Mouse (Mus musculus): ENCODE data around the gene Mrps27.
"Not testable (repeated sequence)": the region's sequence is repeated elsewhere in the genome, so short reads cannot be mapped to it uniquely, and the experiment has no call there.

Mrps27 gene

GRCm38 (mm10) chr13:99344599-99345575, at the start of gene Mrps27, which contains the start of gene Ptcd2:
Gene Mrps27 (plus strand): TSS chr13:99344786.
Gene Ptcd2 (minus strand): TSS chr13:99344705.
- DNase-seq (ENCODE audit: low spot score): peak; percentile 94

GRCm38 (mm10) chr13:99299921-99300320, 44.7 kb upstream of the Mrps27 start:
- no peak for DNase-seq (ENCODE audit: low spot score)

DNA sequence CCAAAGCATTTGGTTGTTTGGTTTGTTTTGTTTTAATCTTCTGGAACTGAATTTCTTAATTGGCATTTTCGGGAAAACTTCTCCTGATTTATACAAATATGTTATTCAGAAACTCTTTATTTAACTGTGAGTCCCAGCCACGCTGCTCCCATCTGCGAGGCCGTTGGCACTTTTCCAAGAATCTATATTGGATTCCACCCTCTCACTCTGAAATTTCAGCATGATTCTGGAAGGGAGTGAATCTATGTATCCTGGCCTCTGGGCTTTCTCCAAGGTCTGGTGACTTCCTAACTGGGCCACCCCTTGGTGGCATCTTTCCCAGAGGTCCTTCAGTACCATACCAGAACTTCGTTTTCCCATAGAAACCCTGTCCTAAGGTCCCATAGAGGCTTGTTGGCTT, 40.7 kb upstream of the Mrps27 start:
- no peak for DNase-seq (ENCODE audit: low spot score)

DNA sequence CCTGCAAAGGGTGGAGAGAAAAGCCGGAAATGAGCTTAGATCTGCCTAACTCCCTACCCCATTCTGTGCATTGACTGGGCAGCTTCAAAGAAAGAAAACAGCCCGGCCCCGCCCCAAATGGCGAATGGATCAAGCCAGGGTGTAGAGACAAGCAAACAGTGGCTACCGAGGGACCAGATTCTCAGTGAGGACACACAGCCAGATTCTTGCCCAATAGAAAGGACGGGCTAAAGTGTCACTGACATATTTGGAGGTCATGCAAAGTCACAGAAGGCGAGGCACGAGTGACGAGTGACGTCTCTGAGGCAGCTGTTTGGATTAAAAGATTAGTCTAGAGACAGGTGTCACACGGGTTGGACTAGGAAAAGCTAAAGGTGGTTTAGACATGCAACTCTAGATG, 40.2 kb upstream of the Mrps27 start:
- DNase-seq (ENCODE audit: low spot score): no peak

DNA sequence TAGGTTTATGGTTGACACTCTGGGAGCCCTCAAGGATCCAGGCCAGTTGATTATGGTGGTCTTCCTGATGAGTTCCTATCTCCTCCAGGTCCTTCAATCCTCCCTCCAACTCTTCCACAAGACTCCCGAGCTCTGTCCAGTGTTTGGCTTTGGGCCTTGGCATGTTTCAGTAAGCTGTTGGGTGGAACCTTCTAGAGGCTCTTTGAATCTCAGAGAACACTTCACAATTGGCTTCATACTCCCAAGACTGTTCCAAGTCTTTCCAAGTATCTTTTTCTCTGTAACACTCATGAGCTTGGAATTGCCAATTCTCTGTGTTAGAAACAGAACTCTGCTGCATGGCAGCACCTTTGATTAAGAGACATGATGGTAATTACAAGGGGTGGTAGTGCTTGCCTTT, 39.4 kb upstream of the Mrps27 start:
- DNase-seq (ENCODE audit: low spot score): no peak

GRCm38 (mm10) chr13:99306164-99306563, 38.4 kb upstream of the Mrps27 start:
- DNase-seq (ENCODE audit: low spot score): no peak

DNA sequence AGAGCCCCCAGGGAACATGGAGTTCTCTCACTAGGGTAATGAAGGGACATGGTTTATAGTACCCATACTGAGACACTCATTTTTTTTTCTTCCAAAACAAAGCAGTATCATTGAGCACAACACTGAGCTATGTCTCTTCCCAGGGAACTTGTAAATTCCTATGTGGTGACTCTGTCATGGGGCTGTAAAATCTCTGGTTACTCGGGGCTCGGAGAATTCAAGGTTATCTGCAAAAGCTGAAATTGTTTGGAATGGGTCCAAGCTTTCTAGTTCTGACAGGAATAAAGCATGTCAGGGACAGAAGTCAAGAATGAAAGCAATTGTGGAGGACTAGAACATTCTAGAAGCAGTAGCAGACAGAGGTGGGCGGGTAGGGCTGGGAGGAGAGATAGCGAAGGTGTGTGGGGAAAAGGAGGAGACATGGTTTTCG, 36.6 kb upstream of the Mrps27 start:
- no peak for DNase-seq (ENCODE audit: low spot score)

- no peak for DNase-seq (ENCODE audit: low spot score)
These were observed 36.2 kb upstream of the Mrps27 start for GRCm38 (mm10) chr13:99308393-99308792.

GRCm38 (mm10) chr13:99314098-99314497, 30.5 kb upstream of the Mrps27 start:
- no peak for DNase-seq (ENCODE audit: low spot score)

- DNase-seq (ENCODE audit: low spot score): no peak
These were observed 29.9 kb upstream of the Mrps27 start for GRCm38 (mm10) chr13:99314657-99315181.

DNA sequence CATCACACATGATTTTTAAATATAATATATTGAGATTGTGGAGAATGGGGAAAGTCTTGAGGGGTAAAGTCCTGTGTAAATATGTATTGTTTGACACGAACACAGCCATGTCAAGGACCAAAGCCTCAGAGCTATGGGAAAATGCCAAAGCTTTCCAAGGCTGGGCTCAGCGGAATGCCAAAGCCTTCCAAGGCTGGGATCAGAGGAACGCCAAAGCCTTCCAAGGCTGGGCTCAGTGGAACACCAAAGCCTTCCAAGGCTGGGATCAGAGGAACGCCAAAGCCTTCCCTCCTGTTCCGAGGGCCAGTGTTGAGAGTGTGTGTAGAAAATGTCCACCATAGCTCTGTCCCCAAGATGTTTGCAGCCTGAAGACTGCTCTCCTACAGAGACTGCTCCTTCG, 28.2 kb upstream of the Mrps27 start:
- no peak for DNase-seq (ENCODE audit: low spot score)

DNA sequence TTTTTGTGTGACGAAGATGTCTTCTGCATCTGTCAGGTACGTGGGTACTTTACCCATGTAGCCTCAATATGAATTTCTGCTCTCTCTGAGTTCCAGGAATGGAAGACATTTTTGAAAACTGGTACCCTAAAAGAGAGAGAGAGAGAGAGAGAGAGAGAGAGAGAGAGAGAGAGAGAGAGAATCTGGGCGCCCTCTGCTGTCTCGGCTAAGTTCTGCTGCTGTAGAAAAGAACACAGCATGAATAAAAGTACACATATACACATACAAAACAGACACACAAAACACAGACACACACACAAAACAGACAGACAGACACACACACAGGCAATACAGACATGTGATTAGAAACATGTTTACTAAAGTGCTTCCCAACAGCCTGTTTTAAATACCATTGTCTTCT, 27.5 kb upstream of the Mrps27 start:
- no peak for DNase-seq (ENCODE audit: low spot score)

- no peak for DNase-seq (ENCODE audit: low spot score)
These were observed 24.1 kb upstream of the Mrps27 start for GRCm38 (mm10) chr13:99320453-99320852.

- not testable (repeated sequence) for DNase-seq (ENCODE audit: low spot score)
These were observed 21.7 kb upstream of the Mrps27 start for GRCm38 (mm10) chr13:99322915-99323314.

DNA sequence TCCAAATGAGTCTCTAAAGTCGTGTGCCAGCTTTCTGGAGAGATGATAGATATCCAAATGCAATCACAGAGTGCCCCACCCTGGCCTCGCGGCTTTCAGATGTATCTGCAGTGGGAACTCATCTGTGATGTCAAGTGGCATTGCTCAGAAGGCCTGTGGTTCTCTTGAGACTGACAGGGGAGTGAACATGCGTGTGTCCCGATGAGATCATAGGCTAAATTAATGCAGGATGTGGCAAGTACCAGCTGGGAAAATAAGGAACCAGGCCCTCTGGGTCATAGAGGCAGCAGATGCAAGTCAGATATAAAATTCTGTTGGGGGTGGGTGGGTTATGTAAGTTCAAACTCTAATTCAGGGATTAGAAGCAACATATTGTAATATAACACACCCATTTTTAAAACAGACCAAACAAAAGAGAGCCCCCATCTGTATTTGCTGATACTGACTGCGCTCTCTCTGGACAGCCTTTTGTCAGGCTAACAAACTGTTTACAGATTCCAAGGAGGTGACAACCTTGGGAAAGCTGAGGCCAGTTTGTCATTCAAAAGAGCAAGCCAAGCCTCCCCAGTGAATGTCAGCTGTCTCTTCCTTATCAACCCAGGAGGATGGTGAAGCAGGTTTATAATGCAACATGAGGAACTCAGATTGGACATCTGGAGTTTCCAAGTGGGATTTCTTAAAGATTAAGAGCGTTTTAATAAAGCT, 20.8 kb upstream of the Mrps27 start:
- DNase-seq (ENCODE audit: low spot score): no peak

DNA sequence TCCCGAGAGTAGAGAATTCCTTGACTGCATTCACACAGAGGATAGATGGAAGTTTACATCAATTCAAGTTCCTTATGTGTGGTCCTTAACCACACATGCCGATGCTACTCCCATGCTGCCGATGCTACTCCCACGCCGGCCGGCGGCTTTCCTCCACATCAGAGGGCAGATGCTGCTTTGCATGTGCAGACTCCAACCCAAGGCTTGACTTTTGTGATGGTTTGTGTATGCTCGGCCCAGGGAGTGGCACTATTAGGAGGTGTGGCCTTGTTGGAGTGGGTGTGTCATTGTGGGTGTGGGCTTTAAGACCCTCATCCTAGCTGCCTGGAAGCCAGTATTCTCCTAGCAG, 20.3 kb upstream of the Mrps27 start:
- DNase-seq (ENCODE audit: low spot score): not testable (repeated sequence)

DNA sequence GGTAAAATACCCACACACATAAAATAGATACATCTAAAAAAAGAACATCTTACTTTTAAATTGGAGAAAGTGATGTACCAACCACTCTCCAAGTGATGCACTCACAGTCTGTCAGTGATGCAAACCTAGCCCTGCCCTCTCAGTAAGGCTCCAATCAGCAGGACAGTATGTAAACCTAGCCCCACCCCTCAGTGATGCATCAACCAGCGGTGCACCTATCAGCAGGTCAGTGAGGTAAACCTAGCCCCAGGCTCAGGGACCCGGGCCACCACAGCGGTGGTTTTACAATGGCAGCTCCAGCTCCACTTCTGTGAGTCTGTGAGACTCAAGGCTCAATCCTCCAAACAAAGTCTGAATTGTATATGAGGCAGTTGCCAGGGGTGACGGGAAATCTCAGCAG, 13.3 kb upstream of the Mrps27 start:
- no peak for DNase-seq (ENCODE audit: low spot score)

GRCm38 (mm10) chr13:99337510-99337909, 7.1 kb upstream of the Mrps27 start:
- DNase-seq (ENCODE audit: low spot score): no peak

GRCm38 (mm10) chr13:99341504-99341903, 3.1 kb upstream of the Mrps27 start:
- DNase-seq (ENCODE audit: low spot score): no peak

DNA sequence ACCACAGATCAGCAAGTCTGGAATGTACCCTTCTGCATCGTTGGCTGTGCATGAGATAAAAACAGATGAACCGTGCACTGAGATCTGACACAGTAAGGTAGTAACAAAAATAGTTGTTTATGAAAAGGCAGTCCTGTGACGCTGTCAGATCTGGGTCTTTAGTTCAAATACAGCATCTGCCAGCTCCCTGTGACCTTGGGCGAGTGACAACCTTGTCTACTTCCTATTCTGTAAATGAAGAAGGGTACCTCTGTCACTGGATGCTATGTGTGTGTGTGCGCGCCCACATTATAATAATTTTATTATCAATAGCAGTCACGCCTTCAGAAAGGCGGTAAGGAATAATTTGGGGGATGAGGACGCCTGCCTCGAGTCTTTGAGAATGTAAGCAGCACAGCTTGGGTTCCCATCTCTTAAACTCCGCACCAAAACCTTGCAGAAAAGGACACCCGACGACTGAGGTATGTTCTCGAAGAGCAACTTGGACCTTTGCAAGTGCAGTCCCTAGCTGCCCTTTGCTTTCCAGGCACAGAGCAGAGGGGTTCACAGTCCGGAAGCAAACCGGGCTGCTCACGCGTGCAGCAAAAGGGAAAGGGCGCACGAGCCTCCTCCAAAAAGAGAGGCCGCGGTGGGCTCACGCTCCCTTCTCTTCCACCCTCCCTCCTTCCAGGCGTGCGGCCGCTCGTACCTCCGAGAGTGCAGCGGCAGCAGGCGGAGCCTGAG, 549 bp upstream of the Mrps27 start:
- no peak for DNase-seq (ENCODE audit: low spot score)

- no peak for DNase-seq (ENCODE audit: low spot score)
These were observed 5.4 kb downstream of the Mrps27 start for GRCm38 (mm10) chr13:99350009-99350408.

DNA sequence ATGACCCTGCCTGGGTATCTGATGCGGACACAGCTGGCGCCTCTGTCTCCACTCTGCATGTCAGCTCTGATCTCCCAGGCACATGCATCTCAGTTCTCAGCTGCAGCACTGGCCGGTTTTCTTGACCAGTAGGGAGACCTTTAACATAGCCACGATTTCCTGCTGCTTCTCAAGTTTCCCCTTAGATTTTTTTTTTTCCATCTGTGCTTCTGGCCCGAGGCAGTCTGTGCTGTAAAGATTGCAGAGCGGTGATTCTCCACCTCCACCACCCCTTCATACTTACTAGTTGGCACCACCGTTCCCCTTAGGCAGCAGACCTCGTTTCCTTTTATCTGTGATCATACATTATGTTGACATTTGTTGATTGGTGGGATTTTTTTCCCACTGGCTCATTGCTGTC, 6.6 kb downstream of the Mrps27 start:
- no peak for DNase-seq (ENCODE audit: low spot score)

Data from spleen, adult 12 weeks (tissue).